Mouse (Mus musculus): ENCODE results near the gene Mthfr.

Mthfr gene

GRCm38 (mm10) chr4:148089166-148089565, 50.3 kb downstream of the Mthfr start:
- DNase-seq (ENCODE audit: low read depth, low spot score): no peak

GRCm38 (mm10) chr4:148091181-148091580, 52.3 kb downstream of the Mthfr start:
- DNase-seq (ENCODE audit: low read depth, low spot score): no peak

- DNase-seq (ENCODE audit: low read depth, low spot score): no peak
Observed at GRCm38 (mm10) chr4:148092551-148093271, 53.8 kb downstream of the Mthfr start.

- DNase-seq (ENCODE audit: low read depth, low spot score): no peak
Observed at GRCm38 (mm10) chr4:148094161-148094560, 55.3 kb downstream of the Mthfr start.

GRCm38 (mm10) chr4:148095081-148095480, 56.2 kb downstream of the Mthfr start:
- DNase-seq (ENCODE audit: low read depth, low spot score): no peak

GRCm38 (mm10) chr4:148097936-148098335, 59.1 kb downstream of the Mthfr start:
- no peak for DNase-seq (ENCODE audit: low read depth, low spot score)

GRCm38 (mm10) chr4:148098666-148099065, 59.8 kb downstream of the Mthfr start:
- DNase-seq (ENCODE audit: low read depth, low spot score): no peak

- peak; percentile 67 for DNase-seq (ENCODE audit: low read depth, low spot score)
Observed at GRCm38 (mm10) chr4:148101801-148102527, 63.1 kb downstream of the Mthfr start.

- DNase-seq (ENCODE audit: low read depth, low spot score): no peak
Observed at GRCm38 (mm10) chr4:148104146-148104545, 65.3 kb downstream of the Mthfr start.

- no peak for DNase-seq (ENCODE audit: low read depth, low spot score)
Observed at GRCm38 (mm10) chr4:148107621-148108291, 68.9 kb downstream of the Mthfr start.

- no peak for DNase-seq (ENCODE audit: low read depth, low spot score)
Observed at GRCm38 (mm10) chr4:148108565-148109100, 69.8 kb downstream of the Mthfr start.
